Mouse (Mus musculus) spleen, postnatal 14 days (tissue): ENCODE results near the gene Gm1043.

Source experiments
- DNase-seq, 2 experiments: peaks; one replicate each; pipeline ENCODE4 v3.0.0; 2021 to 2022; ENCODE audit warnings: low spot score in 2 of 2

The Gm1043 gene

DNA sequence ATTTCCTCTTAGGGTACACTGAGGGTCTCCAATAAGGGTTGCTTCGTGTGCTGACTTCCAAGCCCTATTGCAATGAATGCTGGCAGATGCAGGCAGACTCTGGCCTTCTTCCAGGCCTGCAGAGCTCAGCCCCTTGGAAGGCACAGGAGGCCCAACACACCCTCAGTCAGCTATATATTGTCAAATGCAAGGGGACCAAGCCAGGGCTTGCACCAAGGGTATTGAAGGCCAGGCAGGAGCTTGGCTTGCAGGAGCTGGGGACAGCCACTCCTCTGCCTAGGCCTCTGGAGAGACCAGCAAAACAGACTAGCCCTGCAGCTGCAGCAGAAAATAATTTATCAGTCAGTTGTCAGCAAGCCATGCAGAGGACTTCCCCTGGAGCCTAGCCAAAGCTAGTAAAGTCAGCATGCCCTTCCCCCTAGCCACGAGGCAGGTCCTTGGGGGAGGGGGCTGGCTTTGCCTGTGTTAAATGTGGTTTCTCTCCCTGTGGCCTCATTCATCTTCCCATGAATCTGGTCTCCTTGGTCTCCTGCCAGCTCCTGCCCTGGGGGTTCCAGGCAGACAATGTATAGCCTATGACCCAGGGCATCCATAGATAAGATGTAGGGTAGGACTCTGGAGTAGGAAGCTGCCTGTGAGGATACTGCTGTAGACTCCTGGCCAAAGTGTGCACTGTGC lies 113.0 kb downstream of the Gm1043 start:
- DNase-seq = no peak

DNA sequence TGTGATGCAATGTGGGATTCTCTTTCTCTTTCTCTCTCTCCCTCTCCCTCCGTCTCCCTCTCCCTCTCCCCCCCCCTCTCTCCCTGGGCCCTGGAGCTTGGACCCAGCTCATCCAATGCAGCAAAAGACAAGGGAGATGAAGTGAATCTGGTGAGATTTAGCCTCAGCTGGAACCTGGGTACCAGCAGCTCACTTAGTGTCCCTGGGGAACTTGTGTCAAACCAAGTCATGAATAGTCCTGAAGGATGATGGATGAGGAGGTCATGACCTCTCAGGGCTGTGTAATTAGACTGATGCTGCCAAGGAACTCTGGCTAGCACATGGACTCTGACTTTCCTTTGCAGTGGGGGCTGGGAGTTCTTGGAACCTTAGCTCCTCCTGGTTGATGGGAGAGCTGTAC lies 117.1 kb downstream of the Gm1043 start:
- DNase-seq = no peak

DNA sequence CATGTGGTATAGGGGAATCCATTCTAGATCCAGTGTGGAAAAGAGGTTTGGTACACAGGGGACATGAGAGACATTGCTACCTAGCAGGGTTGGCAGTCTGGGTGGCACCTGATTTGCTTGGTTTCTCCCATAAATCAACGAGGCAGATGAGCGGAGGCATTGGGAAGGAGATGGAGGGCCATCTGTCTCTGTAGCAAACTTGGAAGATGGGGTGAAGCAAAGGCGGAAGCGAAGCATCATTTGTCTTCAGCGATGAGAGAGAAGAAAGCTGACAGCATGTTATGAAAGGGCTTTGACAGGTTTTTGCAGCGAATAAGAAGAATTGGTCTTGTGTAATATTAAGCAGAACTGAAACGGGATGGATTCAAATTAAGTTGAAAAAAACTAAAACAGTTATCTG lies 119.7 kb downstream of the Gm1043 start:
- DNase-seq = no peak

DNA sequence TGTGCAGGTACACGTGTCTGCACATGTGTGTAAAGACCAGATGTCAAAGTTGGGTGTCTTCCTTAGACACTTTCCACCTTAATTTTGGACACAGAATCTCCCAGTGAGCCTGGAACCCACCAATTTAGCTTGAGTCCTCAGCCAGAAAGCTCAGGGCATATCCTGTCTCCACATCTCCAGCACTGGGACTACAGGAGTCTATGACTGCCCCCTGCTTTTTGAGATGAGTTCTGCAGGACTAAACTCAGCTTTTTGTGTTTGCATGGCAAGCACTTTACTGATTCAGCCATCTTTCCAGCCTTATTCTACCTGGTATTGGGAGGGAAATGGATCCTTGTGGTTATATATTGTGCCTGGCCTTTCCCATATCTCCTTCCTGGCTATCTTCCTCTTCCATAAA lies 120.2 kb downstream of the Gm1043 start:
- no peak for DNase-seq

DNA sequence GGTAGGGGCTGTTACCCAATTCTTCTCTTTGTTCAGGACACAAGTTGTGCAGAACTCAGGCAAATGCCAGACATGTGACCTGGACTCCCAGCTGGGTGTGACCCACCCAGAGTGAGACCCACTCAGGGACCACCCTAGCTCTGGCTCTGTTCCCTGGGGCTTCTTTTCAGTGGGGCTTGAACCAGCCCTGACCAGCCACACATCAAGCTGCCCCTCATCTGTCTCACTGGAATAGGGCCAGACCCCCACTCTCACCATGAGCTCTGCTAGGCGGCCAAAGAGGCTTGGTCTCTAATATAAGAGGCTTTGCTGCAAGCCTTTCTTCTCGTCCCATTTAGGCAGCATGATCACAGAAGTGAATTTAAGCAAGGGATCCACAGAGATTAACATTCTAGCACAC lies 121.2 kb downstream of the Gm1043 start:
- DNase-seq = no peak

DNA sequence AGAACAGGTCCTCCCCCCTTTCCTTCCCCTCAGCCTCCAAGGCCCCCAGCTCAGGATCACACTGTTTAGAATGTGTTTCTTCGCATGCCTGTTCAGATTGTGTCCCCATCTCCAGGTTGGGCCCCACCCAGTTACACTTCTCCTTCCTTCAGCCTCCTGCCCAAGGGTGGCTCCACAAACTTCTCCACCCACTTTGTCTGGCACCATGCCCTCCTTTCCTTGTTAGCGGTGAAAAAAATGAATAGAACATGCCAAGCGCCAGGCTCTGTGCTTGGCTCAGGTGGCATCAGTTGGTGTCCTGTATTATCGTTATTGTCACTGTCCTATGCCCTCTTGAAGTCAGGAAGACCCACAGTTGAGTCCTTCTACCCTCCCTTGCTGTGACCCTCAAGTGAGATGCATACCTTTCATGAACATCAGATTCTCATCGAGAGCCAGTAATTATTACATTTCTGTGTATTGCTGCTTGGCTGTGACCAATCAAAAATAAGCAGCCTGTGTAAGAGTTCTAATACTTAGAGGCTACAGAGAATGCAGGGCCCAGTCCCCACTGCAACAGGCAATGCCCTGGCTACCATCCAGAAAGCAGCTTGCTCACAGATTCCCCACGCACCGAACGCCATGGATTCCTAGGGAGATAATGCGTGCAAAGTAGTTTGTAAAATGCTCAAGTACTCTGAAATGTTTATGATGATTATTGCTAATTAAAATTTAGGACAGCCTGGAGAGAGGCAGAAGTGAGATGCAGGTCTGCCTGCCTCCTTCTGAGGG lies 128.0 kb downstream of the Gm1043 start:
- DNase-seq = no peak

DNA sequence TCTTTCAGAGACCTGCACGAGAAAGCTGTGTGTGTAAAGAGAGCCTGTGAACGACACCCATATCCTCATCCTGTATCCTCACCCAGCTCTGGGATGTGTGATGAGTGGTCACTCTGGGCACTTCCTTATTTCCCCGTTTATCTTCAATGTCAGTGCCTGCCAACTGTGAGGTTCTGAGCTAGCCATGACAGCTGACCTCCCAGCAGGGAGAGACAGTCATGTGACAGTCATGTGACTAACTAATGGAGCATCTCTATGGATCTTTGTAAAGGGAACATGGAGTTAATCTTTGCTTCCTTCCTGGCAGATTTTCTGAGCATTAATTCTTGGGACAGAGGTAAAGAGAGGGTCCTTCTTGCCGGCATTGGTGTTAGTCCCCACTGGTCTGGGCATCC lies 128.5 kb downstream of the Gm1043 start:
- DNase-seq = no peak

DNA sequence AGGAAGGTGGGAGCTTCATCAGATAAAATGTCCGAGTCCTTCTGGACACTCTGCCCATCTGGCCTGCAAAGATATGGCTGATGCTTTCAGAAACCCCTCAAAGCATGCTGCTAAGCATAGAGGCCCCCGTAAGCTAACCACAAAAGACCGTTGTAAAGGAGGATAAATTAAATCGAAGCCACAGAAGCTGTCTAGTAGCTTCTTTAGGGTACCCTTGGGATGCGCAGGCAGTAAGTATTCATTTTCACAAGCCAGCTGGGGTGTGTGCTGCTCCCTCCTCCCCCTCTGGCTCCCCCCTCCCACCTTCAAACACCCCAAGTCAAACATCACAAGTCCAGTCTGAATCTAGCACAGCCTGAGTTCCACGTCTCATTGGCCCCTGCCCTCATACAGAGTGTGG lies 129.4 kb downstream of the Gm1043 start:
- no peak for DNase-seq

DNA sequence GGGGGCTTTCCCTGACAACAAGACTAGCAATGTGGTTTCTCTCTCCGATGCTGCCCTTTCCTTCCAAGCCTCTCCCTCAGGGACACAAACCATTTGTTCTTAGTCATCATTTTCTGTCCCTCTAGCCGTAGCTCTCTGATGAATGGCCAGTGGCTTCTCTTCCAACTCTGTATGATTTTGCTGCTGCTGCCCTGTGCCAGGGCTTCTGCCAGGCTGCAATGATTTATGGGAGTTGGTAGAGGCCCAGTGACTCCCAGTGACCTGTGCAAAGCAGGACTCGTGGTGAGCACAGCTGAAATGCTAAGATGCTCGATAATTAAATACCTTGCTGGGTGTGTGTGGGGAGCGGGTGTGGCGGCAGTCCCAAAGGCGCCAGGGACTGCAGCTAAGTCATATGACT lies 130.1 kb downstream of the Gm1043 start:
- no peak for DNase-seq

DNA sequence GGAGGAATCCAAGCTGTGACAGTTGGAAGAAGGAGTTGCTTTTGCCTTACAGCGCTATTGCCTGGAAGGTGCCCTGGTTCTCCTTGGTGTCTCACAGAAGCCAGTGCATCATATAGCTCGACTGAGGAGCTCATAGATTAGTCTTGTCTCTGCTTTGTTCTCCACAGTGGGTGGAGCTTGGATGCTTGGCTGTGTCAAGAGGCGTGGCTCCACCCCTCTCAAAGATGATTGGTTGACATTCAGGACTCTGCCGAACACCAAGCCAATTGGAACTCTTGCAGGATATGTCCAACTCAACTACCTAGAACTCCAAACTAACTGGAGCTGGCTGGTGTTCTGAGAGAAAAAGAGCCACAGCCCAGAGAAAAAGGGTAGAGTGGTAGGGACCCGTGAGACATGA lies 134.4 kb downstream of the Gm1043 start:
- no peak for DNase-seq

DNA sequence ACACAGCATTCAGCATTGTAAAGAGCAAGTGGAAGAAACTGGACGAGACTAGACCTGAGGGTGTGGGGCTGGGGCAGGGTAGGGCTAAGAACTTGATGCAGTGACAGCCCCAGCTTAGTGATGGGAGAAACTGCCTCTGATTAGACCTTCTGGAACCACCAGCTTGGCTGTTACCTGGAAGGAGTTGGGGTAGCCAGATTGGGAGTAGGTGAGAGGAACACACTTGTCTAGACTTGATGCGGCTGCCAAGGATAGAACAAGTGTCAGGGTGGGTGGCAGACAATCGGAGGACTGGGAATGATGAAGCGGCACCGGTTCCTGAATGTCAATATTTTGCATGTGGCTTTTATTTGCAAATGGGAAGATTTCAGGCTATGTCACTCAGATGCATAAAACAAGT lies 135.4 kb downstream of the Gm1043 start:
- no peak for DNase-seq

DNA sequence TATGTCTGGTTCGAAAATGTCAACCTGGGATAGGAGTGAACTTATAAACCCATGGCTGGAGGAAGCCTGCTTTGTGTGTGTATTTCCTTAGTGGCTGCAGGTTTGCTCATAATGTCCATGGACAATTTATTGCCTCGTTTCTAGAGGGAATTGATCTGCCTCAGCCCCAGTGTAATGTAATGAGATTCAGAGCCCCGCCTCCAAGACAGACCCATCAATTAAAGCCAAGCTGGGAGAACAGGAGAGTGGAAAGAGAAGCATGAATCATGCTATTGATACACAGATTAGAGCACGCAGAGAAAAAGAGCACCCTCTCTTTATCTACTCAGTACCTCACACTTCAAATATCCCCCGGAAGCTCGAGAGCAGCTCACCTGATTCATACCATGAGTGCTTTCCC lies 136.4 kb downstream of the Gm1043 start:
- no peak for DNase-seq

DNA sequence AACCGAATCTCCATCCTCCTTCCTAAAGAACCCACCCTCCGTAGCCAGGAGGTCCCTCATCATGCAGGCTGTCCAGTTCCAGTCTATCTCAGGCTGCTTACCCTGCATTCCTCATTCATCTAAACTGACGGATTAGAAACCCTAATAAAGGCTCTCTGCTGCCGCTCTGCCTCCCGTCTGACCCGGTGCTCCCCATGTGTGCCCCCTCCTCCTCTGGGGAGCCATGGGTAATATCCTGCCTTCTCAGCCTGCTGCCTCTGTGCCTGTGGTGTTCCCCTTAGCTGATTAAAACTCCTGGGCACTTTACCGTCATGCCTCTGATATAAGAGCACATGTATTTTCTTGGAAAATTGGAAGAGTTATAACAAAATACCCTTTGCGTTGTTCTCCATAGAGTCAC lies 137.1 kb downstream of the Gm1043 start:
- DNase-seq = no peak

DNA sequence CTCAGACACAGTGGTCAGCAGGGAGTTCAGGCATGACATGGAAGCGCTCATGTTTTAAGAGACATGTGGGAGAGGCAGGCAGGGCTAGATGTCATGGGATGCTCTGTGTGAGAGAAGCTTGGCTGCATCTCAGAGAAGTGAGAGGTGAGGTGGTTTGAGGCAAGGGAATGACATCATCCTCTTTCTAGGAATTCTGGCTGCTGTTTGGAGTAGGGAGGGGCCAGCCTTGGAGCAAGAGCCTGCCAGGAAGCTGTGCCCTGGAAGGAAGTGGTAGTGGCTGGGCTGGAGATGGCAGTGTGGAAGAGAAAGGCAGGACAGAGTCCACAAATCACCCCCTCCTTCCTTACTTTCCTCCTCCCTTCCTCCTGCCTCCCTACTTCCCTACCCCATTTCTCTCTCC lies 140.5 kb downstream of the Gm1043 start:
- DNase-seq = no peak

DNA sequence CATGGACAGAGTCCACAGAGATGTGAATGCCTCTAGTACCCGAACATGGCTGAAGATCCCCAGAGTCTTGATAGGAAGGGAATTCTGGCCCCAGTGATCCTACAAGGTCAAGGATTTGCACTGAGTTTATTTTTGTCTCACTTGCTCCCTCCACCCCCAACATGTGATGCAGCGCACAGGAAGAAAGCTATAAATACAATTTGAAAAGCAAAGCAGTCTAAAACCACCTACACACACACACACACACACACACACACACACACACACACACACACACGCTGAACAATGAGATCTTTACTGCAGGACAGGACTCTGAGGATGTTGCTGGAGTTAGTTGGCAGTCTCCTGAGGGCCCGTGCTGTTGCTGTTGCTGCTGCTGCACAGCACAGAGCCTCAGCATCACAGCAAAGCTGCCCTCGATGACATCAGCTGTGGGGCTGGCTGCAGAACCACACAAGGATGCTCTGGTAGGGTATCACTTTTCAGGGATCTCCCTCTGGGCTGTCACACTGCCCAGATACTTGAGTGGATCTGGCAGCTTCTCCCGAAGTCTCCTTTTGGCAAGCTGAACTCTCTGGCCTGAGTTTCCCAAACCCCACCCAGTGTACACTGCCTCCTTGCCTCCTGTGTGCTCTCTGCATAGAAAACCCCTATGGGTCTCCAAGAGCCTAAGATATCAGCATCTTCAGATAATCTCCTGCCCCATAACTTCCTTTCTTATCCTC lies 142.9 kb downstream of the Gm1043 start:
- no peak for DNase-seq

DNA sequence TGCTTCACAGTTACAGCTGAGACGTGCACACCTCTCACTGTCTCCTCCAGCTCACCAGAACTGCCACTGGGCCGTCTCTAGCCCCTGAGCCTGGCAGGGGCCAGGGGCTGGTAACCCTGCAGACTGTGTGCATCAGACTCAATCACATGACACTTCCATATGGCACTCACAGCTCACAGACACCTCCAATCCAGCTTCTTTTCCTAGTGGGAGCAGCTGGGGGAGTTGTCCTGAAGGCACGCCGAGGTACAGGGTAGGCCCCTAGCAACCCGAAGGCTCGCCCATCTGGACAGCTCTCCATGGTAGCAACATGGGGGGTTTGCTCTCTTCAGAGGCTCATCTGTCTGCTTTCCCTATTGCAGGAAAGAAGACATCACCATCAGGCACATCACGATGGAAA lies 143.7 kb downstream of the Gm1043 start:
- DNase-seq = no peak

DNA sequence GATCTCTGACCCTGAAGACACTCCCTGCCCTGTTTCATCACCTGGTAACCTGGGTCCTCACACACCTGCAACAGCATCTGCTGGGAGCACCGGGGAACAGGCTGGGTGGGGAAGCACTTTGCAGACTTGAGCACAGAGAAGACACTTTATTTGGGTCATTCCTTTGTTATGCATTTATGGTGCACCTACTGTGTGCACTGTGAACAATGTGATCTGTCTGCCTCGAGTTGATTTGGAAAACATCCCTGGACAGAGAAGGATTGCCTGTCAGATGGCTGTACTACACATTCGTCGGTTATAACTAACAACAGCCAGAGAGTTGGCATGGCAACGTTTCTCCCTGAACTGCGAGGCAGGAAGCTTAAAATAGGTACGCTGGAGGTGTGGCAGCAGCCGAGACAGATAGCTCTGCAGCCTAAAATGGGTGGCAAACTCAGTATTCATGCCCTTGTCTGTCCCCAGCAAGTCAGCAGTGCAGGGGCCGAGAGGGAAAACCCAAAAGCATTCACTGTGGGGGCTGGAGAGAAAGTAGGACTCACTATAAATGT lies 147.9 kb downstream of the Gm1043 start:
- DNase-seq = no peak

DNA sequence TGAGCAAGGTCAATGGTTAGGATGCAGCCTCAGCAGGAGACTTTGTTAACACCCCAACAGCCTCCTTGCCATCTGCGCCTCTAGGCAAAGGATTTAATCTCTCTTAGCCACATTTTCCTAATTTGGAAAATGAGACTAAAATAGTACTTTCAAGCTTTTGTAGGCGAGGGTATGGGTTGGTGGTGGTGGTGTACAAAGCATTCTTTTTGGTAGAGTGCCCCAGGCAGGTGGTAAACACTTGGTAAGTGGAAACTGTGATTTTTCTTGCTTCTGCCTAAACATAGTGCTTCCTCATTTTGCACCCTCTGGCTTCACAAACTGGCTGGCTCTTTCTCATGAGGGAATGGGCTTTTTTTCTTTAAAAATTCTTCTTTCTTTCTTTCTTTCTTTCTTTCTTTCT lies 153.5 kb downstream of the Gm1043 start:
- no peak for DNase-seq

DNA sequence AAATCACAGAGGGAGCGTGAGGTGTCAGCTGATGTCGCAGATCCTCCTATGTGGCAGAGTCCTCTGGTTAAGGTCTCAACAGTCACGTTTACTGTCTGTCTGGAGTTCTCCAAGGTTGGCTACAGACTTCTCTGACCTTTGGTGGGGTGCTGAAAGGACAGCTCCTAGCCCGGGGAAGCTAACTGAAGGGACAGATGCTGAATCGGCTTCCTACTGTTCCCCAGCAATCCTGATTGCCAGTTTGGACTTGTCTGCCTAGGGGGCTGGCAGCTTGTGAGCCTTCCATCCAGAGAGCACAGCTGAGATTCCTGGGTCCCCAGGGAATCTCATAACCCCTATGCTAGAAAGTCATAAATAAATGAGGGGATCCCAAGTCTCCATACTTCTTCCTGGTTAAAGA lies 155.4 kb downstream of the Gm1043 start:
- no peak for DNase-seq

DNA sequence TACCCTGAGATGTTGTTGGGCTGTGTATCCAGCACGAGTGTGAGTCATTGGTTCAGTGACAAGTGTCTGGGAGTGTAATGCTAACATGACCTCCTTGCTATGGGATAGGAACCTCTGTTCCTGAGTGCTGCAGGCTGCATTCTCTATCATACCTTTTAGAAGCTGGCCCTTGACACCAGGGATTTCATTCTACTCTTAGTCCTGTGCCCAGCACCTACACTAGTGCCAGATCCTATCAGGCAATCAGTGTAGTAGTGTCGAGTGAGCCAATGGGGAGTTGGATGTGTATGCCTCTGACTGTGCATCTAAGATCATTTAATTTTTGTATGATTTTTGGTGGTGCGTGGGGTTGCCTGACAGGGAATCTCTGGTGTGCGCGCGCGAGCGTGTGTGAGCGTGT lies 156.1 kb downstream of the Gm1043 start:
- DNase-seq = no peak

DNA sequence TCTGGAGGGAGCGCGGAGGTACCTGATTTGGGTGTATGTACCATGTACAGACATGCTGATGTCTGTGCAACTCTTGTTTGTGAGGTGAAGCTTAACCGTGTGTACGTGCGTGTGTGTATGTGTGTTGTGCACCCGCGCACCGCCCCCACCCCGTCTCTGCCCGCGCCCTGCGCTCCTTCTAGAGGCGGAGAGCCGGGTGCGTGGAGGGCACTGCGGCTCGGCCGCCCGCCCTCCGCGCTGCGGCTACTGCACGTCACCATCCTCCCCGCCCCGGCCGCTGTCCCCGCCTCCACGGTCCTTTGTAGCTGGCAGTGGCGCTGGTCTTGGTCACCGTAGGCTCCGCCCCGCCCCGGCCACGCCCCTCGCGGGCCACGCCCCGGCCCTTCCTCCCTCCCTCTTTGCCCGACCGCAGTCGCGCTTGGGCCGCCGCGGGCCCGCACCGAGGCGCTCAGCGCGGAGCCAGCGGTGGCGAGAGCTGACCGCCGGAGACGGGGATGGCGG lies 156.5 kb downstream of the Gm1043 start, which contains the start of gene Crmp1:
TSS of gene Crmp1 (plus strand) at position 290 of the 501 bp plus-strand sequence.
- no peak for DNase-seq

DNA sequence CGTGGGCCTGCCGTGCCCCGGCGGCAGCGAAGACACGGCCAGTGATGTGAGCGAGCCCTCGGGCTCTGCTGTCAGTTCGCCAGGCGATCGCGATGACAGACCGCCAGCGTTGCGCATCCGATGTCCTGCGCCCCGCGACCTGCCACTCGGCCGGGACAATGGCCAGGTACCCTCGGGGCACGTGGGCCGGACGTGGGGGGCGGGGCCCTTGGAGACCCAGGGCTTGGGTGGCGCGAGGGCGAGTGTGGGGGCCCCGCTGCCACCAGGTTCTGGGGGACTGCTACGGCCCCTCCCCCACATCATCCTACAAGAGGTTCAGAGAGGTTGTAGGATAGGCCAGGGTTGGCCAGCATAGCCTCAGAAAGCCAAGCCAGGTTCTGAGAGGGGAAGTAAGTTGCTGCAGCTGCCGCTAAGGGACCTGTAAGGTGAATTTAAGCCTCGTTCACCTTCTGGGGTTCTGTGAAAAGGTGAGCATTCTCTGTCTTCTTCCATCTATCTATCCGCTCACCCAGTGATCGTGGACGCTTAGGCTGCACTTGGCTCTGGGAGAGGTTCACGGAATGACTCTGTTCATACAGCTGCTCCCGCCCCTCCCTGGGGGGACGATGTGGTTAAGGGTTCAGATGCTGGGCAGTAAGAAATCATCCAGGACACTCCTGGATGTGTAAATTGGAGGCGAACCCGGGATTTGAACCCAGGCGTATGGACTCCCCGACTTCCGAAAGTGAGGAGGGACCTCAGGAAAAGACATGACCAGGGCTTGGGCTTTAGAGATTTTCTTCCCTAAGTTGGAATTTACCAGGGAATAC lies 157.4 kb downstream of the Gm1043 start:
- no peak for DNase-seq
